Mouse (Mus musculus) 416B (cell line): ENCODE measurements at regions not wholly inside any gene's neighbourhood (a gene's known extent, or its start where the extent isn't known, plus 50 kb on each side); places are given as distances from the start of the nearest gene placed in this dataset.
"Not testable (repeated sequence)": the region's sequence is repeated elsewhere in the genome, so short reads cannot be mapped to it uniquely, and the experiment has no call there.

Experiments
- DNase-seq: peaks from one replicate; pipeline ENCODE4 v3.0.0; 2011; ENCODE audit warnings: low read depth

GRCm38 (mm10) chr3:39779690-39780218 lies 751.3 kb upstream of the Intu start:
- DNase-seq: no peak

GRCm38 (mm10) chr3:39780270-39780669 lies 750.8 kb upstream of the Intu start:
- no peak for DNase-seq

GRCm38 (mm10) chr3:39784901-39785300 lies 746.2 kb upstream of the Intu start:
- DNase-seq: no peak

GRCm38 (mm10) chr3:39809586-39809985 lies 721.5 kb upstream of the Intu start:
- no peak for DNase-seq

GRCm38 (mm10) chr3:39814814-39815213 lies 716.3 kb upstream of the Intu start:
- DNase-seq: peak; percentile 24

GRCm38 (mm10) chr3:39830488-39831056 lies 700.5 kb upstream of the Intu start:
- DNase-seq: peak; percentile 11

- DNase-seq: no peak
Observed at GRCm38 (mm10) chr3:39838377-39839145, 692.5 kb upstream of the Intu start.

- DNase-seq: no peak
Observed at GRCm38 (mm10) chr3:39840946-39841345, 690.1 kb upstream of the Intu start.

- DNase-seq: no peak
Observed at GRCm38 (mm10) chr3:39845123-39845522, 686.0 kb upstream of the Intu start.

GRCm38 (mm10) chr3:39848829-39849228 lies 682.3 kb upstream of the Intu start:
- DNase-seq: no peak

GRCm38 (mm10) chr3:39857214-39857839 lies 673.8 kb upstream of the Intu start:
- no peak for DNase-seq

GRCm38 (mm10) chr3:39876046-39876445 lies 655.0 kb upstream of the Intu start:
- not testable (repeated sequence) for DNase-seq

GRCm38 (mm10) chr3:39884370-39884769 lies 646.7 kb upstream of the Intu start:
- DNase-seq: no peak

GRCm38 (mm10) chr3:39888376-39888775 lies 642.7 kb upstream of the Intu start:
- no peak for DNase-seq

GRCm38 (mm10) chr3:39889222-39889621 lies 641.9 kb upstream of the Intu start:
- no peak for DNase-seq

- DNase-seq: no peak
Observed at GRCm38 (mm10) chr3:39898961-39899360, 632.1 kb upstream of the Intu start.

GRCm38 (mm10) chr3:39900207-39900606 lies 630.9 kb upstream of the Intu start:
- DNase-seq: no peak

- DNase-seq: no peak
Observed at GRCm38 (mm10) chr3:39904377-39904776, 626.7 kb upstream of the Intu start.

- no peak for DNase-seq
Observed at GRCm38 (mm10) chr3:39908676-39909362, 622.3 kb upstream of the Intu start.

- DNase-seq: no peak
Observed at GRCm38 (mm10) chr3:39909642-39910041, 621.4 kb upstream of the Intu start.

- DNase-seq: no peak
Observed at GRCm38 (mm10) chr3:39918601-39919000, 612.5 kb upstream of the Intu start.

- no peak for DNase-seq
Observed at GRCm38 (mm10) chr3:39925436-39925835, 605.6 kb upstream of the Intu start.
